Mouse (Mus musculus): Measurements from ENCODE around the gene Ctsz.

DNA sequence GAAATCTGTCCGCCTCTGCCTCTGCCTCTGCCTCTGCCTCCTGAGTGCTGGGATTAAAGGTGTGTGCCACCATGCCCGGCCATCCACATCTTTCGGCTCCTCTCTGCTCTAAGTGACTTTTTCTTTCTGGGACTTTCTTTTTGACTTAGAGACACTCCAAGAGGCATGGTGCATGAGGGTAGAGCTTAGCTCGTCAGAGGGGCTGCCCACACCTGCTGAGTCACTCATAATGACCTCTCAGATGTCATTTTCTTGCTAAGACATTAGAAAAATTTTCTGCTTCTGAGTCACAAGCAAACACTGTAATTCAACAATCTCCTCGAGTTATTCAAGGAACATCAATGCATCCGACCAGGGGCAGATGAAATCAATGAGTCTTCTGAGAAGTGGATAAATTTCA lies 6.2 kb upstream of the Ctsz start:
- TF ChIP-seq USF1 (IDR thresholded peaks at IDR 0.05; ENCODE audit: low read depth) (no peak), CTCF (IDR thresholded peaks at IDR 0.05; ENCODE audit: control insufficient read depth, insufficient read depth, insufficient read length) (no peak), MAX (IDR thresholded peaks at IDR 0.05) (no peak)

All from C2C12 (cell line).